Mouse (Mus musculus): Measurements from ENCODE around the gene Wdfy1.

Wdfy1 gene

GRCm38 (mm10) chr1:79710216-79710615 lies 65.7 kb downstream of the Wdfy1 start:
- no peak for DNase-seq

- DNase-seq = no peak
Observed at GRCm38 (mm10) chr1:79707383-79707782, 68.6 kb downstream of the Wdfy1 start.

- DNase-seq = no peak
Observed at GRCm38 (mm10) chr1:79706707-79707106, 69.2 kb downstream of the Wdfy1 start.

GRCm38 (mm10) chr1:79704672-79705071 lies 71.3 kb downstream of the Wdfy1 start:
- no peak for DNase-seq

- no peak for DNase-seq
Observed at GRCm38 (mm10) chr1:79703520-79703919, 72.4 kb downstream of the Wdfy1 start.

- DNase-seq = no peak
Observed at GRCm38 (mm10) chr1:79698506-79698905, 77.4 kb downstream of the Wdfy1 start.

GRCm38 (mm10) chr1:79697382-79697781 lies 78.6 kb downstream of the Wdfy1 start:
- no peak for DNase-seq

- no peak for DNase-seq
Observed at GRCm38 (mm10) chr1:79696933-79697332, 79.0 kb downstream of the Wdfy1 start.

GRCm38 (mm10) chr1:79692482-79692881 lies 83.5 kb downstream of the Wdfy1 start:
- no peak for DNase-seq

- DNase-seq = no peak
Observed at GRCm38 (mm10) chr1:79687254-79687653, 88.7 kb downstream of the Wdfy1 start.

GRCm38 (mm10) chr1:79684027-79684426 lies 91.9 kb downstream of the Wdfy1 start:
- DNase-seq = no peak

- DNase-seq = no peak
Observed at GRCm38 (mm10) chr1:79682936-79683335, 93.0 kb downstream of the Wdfy1 start.

- no peak for DNase-seq
Observed at GRCm38 (mm10) chr1:79680777-79681176, 95.2 kb downstream of the Wdfy1 start.

GRCm38 (mm10) chr1:79678117-79678684 lies 97.7 kb downstream of the Wdfy1 start:
- DNase-seq = no peak

GRCm38 (mm10) chr1:79675716-79676115 lies 100.2 kb downstream of the Wdfy1 start:
- no peak for DNase-seq

- peak; percentile 83 for DNase-seq
Observed at GRCm38 (mm10) chr1:79671543-79672337, 104.2 kb downstream of the Wdfy1 start, which contains the start of gene Ap1s3. Ap1s3 (minus strand) TSS chr1:79671972.

GRCm38 (mm10) chr1:79671196-79671542 lies 104.8 kb downstream of the Wdfy1 start:
- DNase-seq = no peak

- no peak for DNase-seq
Observed at GRCm38 (mm10) chr1:79669419-79669974, 106.4 kb downstream of the Wdfy1 start.

- no peak for DNase-seq
Observed at GRCm38 (mm10) chr1:79664911-79665310, 111.0 kb downstream of the Wdfy1 start.

- DNase-seq = no peak
Observed at GRCm38 (mm10) chr1:79659598-79659997, 116.3 kb downstream of the Wdfy1 start.

- no peak for DNase-seq
Observed at GRCm38 (mm10) chr1:79657411-79657810, 118.5 kb downstream of the Wdfy1 start.

GRCm38 (mm10) chr1:79655819-79656555 lies 120.0 kb downstream of the Wdfy1 start:
- no peak for DNase-seq

GRCm38 (mm10) chr1:79654948-79655347 lies 121.0 kb downstream of the Wdfy1 start:
- DNase-seq = no peak
